Mouse (Mus musculus) embryo, embryonic 10 days (tissue): ENCODE results near the gene Raf1.

Experiments used
- DNase-seq: peaks from one replicate; pipeline ENCODE4 v3.0.0-alpha.2; 2015; ENCODE audit warnings: low spot score

The Raf1 gene

DNA sequence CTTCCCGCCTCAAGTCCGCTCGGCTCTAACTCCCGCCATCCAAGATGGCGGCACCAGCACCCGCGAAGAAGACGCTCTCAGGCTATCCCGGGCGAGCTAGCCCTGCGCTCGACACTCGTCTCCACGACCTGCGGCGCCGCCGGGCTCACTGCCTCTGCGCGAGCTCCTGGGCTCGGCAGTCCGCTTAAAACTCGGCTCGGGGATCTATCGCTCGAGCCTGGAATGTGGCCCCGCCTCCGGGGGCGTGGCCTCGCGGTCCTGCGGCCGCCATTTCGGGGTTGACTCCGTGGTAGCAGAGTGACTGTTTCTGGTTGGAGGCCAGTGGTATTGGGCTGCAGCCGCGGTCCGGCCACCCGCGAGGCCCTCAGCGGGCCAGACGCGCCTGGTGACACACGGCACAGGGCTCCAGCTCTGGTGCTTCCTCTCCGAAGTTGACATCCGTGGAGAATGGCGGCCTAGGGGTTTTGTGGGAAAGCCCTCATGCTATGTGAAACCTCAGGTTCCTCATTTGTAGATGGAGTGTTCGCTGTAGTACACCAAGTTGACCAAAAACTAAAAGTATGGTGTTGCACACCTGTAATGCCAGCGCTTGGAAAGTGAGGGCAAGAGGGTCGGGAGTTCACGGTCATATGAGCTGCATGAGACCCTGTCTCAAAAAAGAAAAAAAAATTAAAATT lies at the start of gene Raf1:
Gene Raf1, minus strand, starts transcription at position 184 of the 677 bp plus-strand sequence.
- DNase-seq, result peak; percentile 97

DNA sequence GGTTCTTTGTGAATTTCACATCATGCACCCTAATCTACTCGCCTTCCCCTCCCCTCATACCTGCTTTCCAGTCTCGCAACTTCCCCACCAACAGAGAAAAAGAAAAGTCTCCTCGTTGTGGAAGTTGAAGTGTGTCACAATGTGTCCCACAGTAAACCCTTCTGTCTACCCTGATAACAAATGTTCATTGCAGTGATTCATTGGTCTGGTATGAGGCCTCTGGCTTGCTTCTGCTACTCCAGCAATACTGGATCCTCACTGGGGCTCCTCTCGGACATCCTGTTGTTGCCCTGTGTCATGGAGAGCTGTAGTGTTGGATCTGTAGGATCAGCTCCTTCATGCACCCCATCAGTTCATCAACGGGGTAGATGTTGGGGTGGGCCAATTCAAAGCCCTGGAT lies 45.8 kb upstream of the Raf1 start:
- DNase-seq, result no peak

DNA sequence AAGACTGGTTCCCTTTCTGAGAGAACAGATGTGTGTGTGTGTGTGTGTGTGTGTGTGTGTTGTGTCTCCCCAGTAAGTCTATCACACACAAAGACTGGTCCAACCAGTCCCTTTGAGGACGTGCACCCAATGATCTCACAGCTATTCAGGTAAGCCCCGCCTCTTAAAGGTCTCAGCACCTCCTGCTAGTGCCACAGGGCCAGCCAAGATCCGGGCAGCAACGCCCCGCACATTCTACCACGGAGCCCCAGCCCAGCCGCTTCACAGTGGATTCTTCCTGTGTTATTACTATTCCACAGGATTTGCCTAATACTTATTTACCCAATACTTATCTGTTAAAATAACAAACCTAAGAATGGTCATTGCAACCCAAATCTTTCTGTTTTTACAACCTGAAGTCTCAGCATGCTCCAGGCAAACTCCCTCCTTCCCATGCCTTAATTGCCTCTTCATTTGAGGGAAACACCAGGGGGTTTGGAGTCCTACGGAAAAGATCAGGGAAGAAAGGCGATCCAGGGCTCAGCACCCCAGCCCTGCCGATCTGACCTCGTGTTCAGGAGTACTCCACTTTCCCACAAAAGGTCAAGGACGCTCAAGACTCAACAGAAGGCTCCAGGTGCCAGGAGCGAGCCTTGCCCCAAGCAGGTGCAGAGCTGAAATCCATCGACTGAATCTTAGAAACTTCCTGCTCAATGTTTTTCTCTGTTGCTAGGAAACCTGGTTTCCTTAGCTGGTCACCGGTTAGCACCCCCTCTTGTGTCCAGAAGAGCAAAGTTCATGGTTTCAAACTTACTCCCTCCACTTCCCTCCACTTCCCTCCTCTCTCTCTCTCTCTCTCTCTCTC lies 41.5 kb upstream of the Raf1 start:
- DNase-seq, result peak; percentile 85

DNA sequence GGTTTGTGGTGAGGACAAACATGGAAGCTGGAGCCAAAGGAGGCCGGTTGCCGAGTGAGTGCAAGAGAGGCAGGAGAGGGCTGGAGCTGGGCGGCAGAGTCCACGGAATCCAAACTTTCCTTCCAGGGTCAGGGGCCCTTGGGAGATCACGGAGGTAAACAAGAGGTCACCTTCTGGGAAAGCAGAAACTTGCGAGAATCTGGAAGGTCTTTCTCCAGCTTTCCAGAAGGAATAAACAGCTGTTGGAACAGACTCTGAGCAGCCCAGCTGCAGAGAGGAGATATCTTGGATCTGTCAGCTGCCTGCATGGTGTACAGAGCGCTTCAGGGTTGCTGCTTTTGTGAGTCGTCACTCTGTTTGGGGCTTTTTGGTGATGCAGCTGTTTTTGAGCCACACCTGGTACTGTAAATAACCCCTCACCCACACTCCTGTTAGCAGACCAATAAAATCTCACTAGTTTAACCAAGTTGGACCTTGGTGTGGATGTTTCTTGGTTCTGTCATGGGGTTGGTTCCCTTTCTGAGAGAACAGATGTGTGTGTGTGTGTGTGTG lies 40.7 kb upstream of the Raf1 start:
- DNase-seq, result no peak

DNA sequence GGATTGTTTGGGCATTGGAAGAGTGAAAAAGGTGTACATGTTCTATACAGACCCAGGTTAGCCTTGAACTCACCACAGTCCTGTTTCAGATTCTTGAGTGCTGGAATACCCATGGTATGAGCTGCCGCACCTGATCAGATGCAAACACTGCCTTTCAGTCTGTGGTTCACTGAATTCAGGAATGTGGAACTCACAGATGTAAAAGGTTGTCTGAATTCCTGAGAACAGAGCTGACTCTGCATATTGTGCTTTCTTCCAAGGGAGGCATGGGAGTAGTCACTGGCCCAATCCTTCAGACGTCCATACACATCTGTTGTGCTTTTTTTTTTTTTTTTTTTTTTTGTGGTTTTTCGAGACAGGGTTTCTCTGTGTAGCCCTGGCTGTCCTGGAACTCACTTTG lies 34.8 kb upstream of the Raf1 start:
- no peak for DNase-seq

DNA sequence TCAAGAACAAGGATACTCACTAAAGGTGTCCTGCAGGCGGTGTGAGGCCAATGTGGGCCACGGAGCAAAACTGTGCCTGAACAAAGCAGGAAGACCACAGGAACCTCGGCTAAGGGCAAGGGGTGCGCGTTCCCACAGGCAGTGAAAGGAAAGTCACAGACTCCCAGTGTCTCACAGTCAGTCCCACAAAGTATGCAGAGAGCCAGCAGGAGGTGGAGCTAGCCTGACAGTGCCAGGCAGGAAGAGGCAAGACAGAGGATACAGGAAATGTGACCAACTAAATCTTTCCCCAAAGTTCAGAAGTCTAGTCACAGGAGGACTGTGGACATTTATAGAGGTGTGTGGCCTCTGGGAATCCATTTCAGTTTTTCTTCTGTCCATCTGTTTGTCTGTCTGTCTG lies 26.5 kb upstream of the Raf1 start:
- no peak for DNase-seq

DNA sequence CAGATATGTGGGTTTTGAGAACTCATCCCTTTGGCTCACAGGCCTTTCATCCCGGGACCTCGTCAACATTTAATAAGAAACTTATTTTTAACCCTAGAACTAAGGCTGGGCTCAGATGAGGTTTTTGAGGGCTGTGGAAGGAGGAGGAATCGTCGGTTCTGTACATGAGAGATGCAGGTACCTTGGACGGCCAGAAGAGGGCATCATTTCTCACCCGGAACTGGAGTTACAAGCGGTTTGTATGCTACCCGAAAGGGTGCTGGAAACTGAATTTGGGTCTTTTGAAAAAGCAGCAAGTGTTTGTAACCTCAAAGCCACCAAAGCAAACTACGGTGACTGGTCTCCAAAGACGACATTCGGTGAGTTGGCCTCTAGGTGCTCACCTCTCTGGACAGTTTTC lies 24.9 kb upstream of the Raf1 start:
- DNase-seq, result no peak

DNA sequence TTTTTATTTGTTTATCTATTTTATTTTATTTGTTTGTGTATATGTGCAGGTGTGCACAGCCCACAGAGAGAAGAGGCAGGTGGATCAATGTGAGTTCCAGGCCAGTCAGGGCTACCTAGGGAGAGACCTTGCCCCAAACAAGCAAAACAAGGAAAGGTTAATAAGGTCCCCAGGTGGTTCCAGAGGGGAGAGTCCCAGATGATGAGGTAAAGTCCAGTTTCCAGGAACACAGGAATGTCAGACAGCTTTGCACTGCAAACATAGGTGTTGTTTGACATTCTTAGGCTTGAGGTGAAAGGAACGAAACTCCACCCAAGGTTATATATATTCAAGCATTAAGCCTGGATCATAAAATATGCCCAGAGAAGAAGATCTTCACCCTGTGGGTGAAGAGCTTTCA lies 24.3 kb upstream of the Raf1 start:
- DNase-seq, result no peak

DNA sequence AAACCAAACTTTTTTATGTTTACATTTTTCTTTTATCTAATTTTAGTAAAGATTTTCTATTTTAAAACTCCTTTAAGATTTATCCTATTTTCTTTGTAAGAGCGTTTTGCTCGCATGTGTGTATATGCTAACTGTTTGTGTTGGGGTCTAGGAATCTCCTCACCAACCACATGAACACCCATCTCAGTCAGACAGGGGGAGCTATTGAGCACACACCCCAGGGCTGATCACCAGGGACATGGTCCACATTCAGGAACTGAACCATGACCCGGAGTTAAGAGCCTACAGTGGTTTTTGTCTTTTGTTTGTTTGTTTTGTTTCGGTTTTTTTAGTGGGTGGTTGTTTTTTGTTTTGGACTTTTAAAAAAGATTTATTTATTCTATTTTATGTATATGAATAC lies 22.3 kb upstream of the Raf1 start:
- peak; percentile 34 for DNase-seq

DNA sequence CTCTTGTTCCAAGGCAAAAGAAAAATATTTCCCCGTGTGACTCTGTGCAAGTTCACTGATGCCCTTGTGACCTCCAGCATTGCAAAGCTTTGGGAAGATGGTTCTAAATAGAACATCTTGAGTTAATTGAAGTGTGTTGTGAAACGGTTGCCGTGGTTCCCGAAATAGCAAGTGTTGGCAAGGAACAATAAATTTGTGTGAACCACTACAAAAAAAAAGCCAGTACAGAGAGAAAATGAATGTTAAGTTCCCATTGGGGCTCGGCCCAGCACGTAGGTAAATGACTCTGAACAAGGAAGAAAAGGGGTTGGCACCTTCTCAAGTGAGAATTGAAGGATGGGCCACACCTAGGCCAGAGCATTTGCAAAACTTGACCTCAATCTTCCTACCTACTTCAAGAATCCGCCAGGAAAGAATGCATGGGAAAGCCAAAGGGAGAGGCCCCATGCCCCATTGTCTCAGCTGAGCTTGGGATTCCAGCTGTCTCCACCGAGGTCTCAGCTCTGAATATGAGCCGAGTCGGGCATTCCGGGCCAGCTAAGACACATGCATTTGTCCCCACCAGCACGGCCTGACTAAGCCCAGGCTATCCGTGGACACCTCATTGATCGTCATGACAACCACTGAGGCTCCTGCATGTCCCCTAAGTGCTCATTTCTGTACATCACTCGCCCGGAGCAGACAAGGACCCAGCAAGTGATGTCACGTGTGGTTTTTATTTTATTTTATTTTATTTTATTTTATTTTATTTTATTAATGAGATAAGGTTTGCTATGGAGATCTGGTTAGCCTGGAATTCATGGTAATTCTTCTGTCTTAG lies 21.5 kb upstream of the Raf1 start:
- peak; percentile 60 for DNase-seq

DNA sequence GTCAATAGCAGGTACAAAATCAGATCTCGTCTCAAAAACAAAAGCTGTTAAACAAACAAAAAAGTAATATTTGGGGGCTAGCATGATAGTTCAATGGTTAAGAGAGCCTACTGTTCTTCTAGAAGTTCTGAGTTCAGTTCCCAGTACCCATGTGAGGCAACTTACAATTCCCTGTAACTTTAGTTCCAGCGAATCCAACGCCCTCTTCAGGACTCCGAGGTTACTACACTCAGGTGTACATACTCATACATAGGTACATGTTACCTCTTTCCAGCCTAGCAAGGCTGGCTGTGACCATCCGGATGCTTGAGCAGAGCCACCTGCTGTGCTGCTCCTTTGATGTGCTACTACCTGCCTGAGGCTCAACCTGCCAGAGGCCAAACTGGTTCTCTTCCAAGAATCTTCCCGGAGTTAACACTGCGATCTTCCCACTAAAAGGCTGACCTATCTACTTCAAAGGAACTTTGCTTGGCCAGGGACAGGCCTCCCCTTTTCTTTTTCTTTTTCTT lies 20.3 kb upstream of the Raf1 start:
- DNase-seq, result no peak

DNA sequence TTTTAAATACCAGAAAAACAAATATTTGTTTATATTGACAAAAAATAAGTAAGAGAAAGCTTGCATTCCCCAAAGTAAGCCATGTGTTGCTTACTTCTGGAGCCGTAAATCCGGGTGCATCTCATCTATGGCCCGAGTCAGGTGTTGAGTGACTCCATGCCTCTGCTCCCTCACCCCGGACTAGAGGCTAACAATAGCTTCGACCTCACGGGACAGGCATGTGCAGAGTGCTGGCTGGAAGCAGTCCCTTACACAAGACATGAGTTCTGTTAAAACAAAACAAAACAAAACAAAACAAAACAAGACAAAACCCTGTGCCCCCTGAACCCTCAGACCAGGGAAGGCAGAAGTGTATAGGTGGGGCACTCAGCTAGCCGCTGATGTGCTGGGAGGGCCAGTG lies 18.7 kb upstream of the Raf1 start:
- DNase-seq, result no peak

DNA sequence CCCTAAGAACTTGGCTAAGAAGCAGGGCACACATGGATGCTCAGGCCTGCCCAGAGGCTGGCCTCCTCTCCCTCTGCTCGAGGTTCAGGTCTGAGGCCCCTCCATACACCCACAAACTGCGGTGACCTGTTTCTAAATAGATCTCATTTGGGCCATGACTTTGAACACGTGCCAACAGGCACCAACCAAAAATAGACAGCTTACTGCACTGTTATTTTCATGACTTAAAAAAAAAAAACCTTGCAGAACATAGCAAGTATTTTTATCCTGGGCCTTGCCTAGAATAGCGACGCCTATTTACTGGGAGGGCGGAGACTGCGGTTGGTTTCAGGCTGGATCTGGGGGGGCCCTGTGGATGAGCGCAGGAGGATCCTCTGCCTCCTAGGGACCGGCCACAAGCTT lies 18.0 kb upstream of the Raf1 start:
- no peak for DNase-seq

DNA sequence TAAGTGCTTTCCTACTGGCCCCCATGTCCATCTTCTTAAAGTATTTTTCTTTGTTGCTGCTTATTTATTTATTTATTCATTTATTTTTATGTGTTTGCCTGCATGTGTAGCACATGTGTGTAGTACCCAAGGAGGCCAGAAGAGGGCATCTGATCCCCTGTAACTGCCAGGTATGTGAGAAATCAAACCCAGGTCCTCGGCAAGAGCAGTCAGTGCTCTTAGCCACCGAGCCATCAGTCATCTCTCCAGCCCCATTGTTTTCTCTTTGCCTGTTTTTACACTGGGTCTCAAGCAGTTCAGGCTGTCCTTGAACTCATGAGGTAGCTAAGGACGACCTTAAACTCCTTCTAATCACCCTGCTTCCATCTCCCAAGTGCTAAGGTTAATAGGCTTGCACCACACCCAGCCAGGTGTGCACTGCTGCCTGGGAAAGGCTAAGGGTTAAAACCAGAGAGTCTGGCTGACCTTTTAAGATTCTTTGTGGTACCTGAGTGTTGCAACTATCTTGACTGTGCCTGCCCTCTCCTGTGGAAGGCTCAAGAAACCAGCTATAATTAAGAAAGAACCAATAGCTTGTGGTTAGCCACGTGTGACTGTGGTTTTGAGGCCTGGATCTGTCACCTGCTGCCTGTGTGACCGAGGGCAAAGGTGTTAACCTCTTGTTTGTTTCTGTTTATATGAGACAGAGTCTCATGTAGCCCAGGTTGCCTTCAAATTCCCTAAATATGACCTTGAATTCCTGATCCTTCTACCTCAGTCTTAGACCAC lies 16.7 kb upstream of the Raf1 start:
- DNase-seq, result peak; percentile 37

DNA sequence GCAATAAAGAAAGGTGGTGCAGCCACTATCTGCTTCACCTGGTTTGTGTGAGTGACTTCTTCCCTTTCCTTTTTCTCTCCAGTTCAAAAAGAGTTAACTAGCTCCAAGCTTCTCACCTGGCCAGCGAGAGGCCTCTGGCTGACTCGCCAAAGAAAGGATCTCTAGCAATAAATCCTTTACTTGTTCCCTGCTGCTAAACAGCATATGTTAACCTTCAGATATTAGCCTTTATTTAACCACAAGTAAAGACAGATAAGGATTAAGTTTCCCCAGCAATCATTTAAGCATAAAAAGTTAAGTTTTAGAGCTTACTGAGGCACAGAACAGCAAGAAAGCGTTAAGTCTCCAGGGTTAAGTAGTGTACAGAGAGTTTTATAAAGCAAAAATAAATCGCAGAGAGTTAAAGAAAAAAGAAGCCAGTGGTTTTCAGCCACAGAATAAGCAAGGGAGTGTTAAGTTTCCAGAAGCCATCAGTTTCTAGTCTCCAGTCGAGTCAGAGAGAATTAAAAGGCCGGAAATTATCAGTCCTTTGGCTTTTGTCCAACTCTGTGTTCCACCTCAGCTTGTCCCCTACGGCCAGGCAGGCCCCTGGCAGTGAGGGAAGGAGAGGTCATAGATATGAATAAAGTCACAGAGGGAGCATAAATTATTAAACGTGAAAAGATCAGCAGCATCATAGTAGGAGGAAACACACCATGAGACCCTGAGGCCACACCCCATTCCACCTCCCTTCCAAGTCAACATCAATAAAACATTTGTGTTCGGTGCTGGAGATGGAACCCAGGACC lies 15.9 kb upstream of the Raf1 start:
- no peak for DNase-seq

DNA sequence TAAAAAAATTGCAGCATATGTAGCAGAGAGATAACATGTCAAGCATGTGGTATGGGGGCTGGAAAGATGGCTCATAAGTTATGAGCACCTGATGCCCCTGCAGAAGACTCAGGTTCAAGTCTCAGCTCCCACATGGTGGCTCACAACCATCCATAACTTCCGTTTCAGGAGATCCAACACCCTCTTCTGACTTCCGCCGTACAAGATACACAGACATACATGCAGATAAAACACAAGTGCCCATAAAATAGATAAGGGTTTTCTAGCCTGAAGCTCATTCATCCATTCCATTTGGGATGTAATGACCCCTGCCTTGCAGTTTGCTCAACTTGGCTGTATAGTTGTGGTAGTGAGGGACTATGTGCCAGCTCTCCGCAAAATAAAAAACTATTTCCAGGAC lies 13.7 kb upstream of the Raf1 start:
- DNase-seq, result no peak

DNA sequence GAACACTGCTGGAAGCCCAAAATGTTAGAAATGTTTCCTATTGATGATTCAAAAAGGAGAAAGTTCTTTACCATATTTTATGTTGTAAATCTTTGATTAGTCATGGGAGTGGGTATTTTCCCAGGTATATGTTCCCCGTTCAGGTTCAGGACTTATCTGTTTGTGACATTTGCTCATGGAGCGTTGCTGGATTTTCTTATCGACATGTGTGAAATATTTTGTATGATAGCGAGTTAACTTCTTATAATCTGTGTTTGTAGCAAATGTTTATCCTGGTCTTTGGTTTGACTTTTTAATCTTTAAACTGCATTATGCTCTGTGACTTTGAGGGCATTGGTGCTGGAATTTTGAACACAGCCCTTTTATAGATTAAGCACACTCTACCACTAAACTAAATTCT lies 12.2 kb upstream of the Raf1 start:
- DNase-seq, result no peak

DNA sequence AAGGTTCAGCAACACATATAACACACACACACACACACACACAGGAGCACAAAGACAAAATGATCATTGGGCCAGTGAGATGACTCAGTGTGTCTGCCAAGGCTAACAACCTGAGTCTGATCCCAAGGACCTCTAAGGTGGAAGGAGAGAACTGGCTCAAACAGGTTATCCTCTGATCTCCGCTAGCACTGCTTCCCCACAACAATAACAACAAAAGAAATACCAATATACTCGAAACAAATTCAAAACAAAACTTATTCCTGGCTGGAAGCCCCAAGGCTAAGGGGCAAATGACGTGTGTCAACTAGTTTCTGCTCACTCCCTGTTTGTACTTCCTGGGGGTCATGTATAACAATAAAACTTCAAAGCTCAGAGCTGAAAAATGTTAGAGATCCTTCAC lies 11.3 kb upstream of the Raf1 start:
- no peak for DNase-seq

DNA sequence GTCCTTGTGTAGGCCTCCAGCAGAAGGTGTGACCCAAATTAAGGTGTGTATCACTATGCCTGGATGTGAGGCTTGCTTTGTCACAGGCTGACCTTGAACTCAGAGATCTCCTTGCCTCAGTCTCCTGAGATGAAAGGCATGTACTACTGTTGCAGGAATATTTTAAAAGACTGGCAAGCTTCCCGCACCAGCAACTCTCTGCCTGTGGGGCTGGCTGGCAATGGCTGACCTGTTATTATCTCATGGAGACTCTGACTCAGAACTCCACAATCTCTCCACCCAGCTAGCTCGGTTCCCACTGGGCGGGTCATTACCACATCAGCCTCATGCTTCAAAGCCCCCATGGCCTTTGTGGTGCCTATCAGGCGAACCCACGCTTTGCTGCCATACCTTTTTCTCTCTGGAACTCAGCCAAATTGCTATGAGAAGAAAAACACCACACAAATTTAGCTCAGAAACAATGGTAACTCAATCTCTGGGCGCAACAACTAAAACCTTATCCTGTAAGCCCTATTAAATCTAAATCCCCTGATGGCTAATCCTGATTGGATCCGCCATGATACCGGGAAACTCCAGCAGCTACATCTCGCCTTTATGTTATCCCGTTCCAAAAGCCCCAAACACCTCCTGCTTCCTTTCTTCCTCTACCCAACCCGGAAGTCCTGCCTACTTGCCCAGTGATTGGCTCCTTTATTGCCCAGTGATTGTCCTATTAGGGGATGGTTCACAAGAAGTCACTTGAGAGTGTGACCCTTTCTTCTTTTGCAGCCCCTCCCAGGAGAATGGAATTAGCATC lies 8.6 kb upstream of the Raf1 start:
- DNase-seq, result no peak

DNA sequence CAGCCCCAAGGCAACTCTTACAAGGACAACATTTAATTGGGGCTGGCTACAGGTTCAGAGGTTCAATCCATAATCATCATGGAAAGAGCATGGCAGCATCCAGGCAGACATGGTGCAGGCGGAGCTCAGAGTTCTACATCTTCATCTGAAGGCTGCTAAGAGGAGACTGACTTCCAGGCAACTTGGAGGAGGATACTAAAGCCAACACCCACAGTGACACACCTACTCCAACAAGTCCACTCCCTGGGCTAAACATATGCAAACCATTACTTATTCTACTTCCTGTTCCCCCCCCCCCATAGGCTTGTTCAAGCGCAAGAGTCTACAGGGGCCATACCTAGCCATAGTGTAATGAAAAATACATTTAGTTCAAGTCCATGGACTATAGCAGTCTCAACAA lies 7.8 kb upstream of the Raf1 start:
- no peak for DNase-seq
